Mouse (Mus musculus) megakaryocyte, embryonic 14.5 days (primary cell): Measurements from ENCODE around the gene Fahd1.

Experiments used
- FLI1 ChIP-seq: IDR thresholded peaks from 2 replicates; pipeline ENCODE4 v1.6.1; 2012; ENCODE audit warnings: low read length, inconsistent platforms, mixed read lengths
- GATA1 ChIP-seq: IDR thresholded peaks from 3 replicates; pipeline ENCODE4 v1.6.1; 2012; ENCODE audit warnings: mixed read lengths, low read length, inconsistent platforms, borderline replicate concordance

GRCm38 (mm10) chr17:24896241-24896992 is 46.3 kb upstream of the Fahd1 start, which contains the start of gene Nme3:
- TF ChIP-seq GATA1 (no peak), FLI1 (no peak)
